Mouse (Mus musculus): Measurements from ENCODE around the gene Gtpbp4. TPM values are rescaled to one million over a fixed set of nuclear protein-coding genes. Genes with fewer than 3 reads are reported as not detected.
A peak's percentile ranks its signal among the peaks of the same experiment; 100 is the strongest.
"Not testable (repeated sequence)": the region's sequence is repeated elsewhere in the genome, so short reads cannot be mapped to it uniquely, and the experiment has no call there.

Gene Gtpbp4
- polyA plus RNA-seq, 1 experiment from 2014 or later = 50.0 TPM

GRCm38 (mm10) chr13:9017190-9017589 lies 21.3 kb upstream of the Gtpbp4 start:
- no peak overlapping the region for H3K4me2 ChIP-seq (replicated peaks; ENCODE audit: low read depth)
- no peaks in the 10 kb centered on the region for H3K9me3 ChIP-seq (ENCODE audit: control insufficient read depth, low read length)
- WGBS = 17% methylated on average over 8 of the region's 8 CpGs
- H3K27ac ChIP-seq (replicated peaks) = no peak overlapping the region
- DNase-seq (ENCODE audit: low spot score) (peak; percentile 28), ATAC-seq (ENCODE audit: low FRiP score, low TSS enrichment) (no peak)
- no peaks in the 10 kb centered on the region for H3K27me3 ChIP-seq (ENCODE audit: control insufficient read depth, insufficient read depth, low read length)
- H3K36me3 ChIP-seq (ENCODE audit: control insufficient read depth, insufficient read depth, low read length) = no peaks in the 10 kb centered on the region
- no peaks in the 10 kb centered on the region for H3K4me1 ChIP-seq (replicated peaks; ENCODE audit: control insufficient read depth, insufficient read depth)
- TF ChIP-seq CTCF (IDR thresholded peaks at IDR 0.05; ENCODE audit: low read depth) (no peak), EP300 (optimal IDR thresholded peaks at IDR 0.05) (no peak)
- no peak overlapping the region for H3K4me3 ChIP-seq (ENCODE audit: low read depth, low read length)
- no peak overlapping the region for H3K9ac ChIP-seq (ENCODE audit: low read length)

GRCm38 (mm10) chr13:9014431-9014830 lies 18.5 kb upstream of the Gtpbp4 start:
- H3K27ac ChIP-seq (replicated peaks) = peak overlapping the region; percentile 84
- DNase-seq (ENCODE audit: low spot score) = peak; percentile 82

GRCm38 (mm10) chr13:9013483-9013882 lies 17.6 kb upstream of the Gtpbp4 start:
- H3K36me3 ChIP-seq (ENCODE audit: control insufficient read depth, insufficient read depth, low read length) = no peaks in the 10 kb centered on the region
- DNase-seq (ENCODE audit: low spot score) (no peak), ATAC-seq (ENCODE audit: low FRiP score, low TSS enrichment) (no peak)
- no peaks in the 10 kb centered on the region for H3K4me1 ChIP-seq (replicated peaks; ENCODE audit: control insufficient read depth, insufficient read depth)
- no peaks in the 10 kb centered on the region for H3K9me3 ChIP-seq (ENCODE audit: control insufficient read depth, low read length)
- WGBS = 48% methylated on average over 1 of the region's 1 CpGs
- no peak overlapping the region for H3K4me2 ChIP-seq (replicated peaks; ENCODE audit: low read depth)
- H3K27ac ChIP-seq (replicated peaks) = no peak overlapping the region; the same call in 1 of the 2 replicates
- no peak for TF ChIP-seq CTCF (IDR thresholded peaks at IDR 0.05; ENCODE audit: low read depth)
- no peak for TF ChIP-seq EP300 (optimal IDR thresholded peaks at IDR 0.05)
- no peaks in the 10 kb centered on the region for H3K27me3 ChIP-seq (ENCODE audit: control insufficient read depth, insufficient read depth, low read length)
- H3K4me3 ChIP-seq (ENCODE audit: low read depth, low read length) = no peak overlapping the region
- no peak overlapping the region for H3K9ac ChIP-seq (ENCODE audit: low read length)

More at GRCm38 (mm10) chr13:9014431-9014830, 18.5 kb upstream of the Gtpbp4 start:
- 12% methylated on average over 3 of the region's 3 CpGs for WGBS
- Histone ChIP-seq H3K9me3 (ENCODE audit: control insufficient read depth, low read length) (no peaks in the 10 kb centered on the region), H3K4me2 (replicated peaks; ENCODE audit: low read depth) (no peak overlapping the region), H3K36me3 (ENCODE audit: control insufficient read depth, insufficient read depth, low read length) (no peaks in the 10 kb centered on the region), H3K4me3 (ENCODE audit: low read depth, low read length) (no peak overlapping the region), H3K4me1 (replicated peaks; ENCODE audit: control insufficient read depth, insufficient read depth) (no peaks in the 10 kb centered on the region), H3K27me3 (ENCODE audit: control insufficient read depth, insufficient read depth, low read length) (no peaks in the 10 kb centered on the region), H3K9ac (ENCODE audit: low read length) (no peak overlapping the region)
- TF ChIP-seq CTCF (IDR thresholded peaks at IDR 0.05; ENCODE audit: low read depth) = no peak
- no peak for TF ChIP-seq EP300 (optimal IDR thresholded peaks at IDR 0.05)
- peak; percentile 94 for ATAC-seq (ENCODE audit: low FRiP score, low TSS enrichment)

- H3K9me3 ChIP-seq (ENCODE audit: control insufficient read depth, low read length) = no peaks in the 10 kb centered on the region
- H3K9ac ChIP-seq (ENCODE audit: low read length) = no peak overlapping the region
- no peak overlapping the region for H3K4me2 ChIP-seq (replicated peaks; ENCODE audit: low read depth)
- no peaks in the 10 kb centered on the region for H3K4me1 ChIP-seq (replicated peaks; ENCODE audit: control insufficient read depth, insufficient read depth)
- no peak overlapping the region for H3K27ac ChIP-seq (replicated peaks)
- H3K36me3 ChIP-seq (ENCODE audit: control insufficient read depth, insufficient read depth, low read length) = no peaks in the 10 kb centered on the region
- no peak for TF ChIP-seq CTCF (IDR thresholded peaks at IDR 0.05; ENCODE audit: low read depth)
- TF ChIP-seq EP300 (optimal IDR thresholded peaks at IDR 0.05) = no peak
- DNase-seq (ENCODE audit: low spot score) = peak; percentile 66
- H3K27me3 ChIP-seq (ENCODE audit: control insufficient read depth, insufficient read depth, low read length) = no peaks in the 10 kb centered on the region
- ATAC-seq (ENCODE audit: low FRiP score, low TSS enrichment) = peak; percentile 76
- 62% methylated on average over 12 of the region's 12 CpGs for WGBS
- no peak overlapping the region for H3K4me3 ChIP-seq (ENCODE audit: low read depth, low read length)
Measured at GRCm38 (mm10) chr13:9011596-9012350, 15.9 kb upstream of the Gtpbp4 start.

GRCm38 (mm10) chr13:9003306-9003705 lies 7.4 kb upstream of the Gtpbp4 start:
- 71% methylated on average over 2 of the region's 2 CpGs for WGBS
- H3K27ac ChIP-seq (replicated peaks) = no peak overlapping the region
- H3K9me3 ChIP-seq (ENCODE audit: control insufficient read depth, low read length) = no peaks in the 10 kb centered on the region
- H3K4me3 ChIP-seq (ENCODE audit: low read depth, low read length) = no peak overlapping the region
- H3K27me3 ChIP-seq (ENCODE audit: control insufficient read depth, insufficient read depth, low read length) = no peaks in the 10 kb centered on the region
- H3K9ac ChIP-seq (ENCODE audit: low read length) = no peak overlapping the region
- H3K4me1 ChIP-seq (replicated peaks; ENCODE audit: control insufficient read depth, insufficient read depth) = no peaks in the 10 kb centered on the region
- TF ChIP-seq EP300 (optimal IDR thresholded peaks at IDR 0.05) = no peak
- no peaks in the 10 kb centered on the region for H3K36me3 ChIP-seq (ENCODE audit: control insufficient read depth, insufficient read depth, low read length)
- ATAC-seq (ENCODE audit: low FRiP score, low TSS enrichment) (no peak), DNase-seq (ENCODE audit: low spot score) (no peak)
- H3K4me2 ChIP-seq (replicated peaks; ENCODE audit: low read depth) = no peak overlapping the region

GRCm38 (mm10) chr13:8999464-8999863 lies 3.6 kb upstream of the Gtpbp4 start:
- WGBS = 78% methylated on average over 8 of the region's 8 CpGs
- ATAC-seq (ENCODE audit: low FRiP score, low TSS enrichment) (no peak), DNase-seq (ENCODE audit: low spot score) (no peak)
- Histone ChIP-seq H3K4me1 (replicated peaks; ENCODE audit: control insufficient read depth, insufficient read depth) (0 out of 2 replicates have a peak, but pooled peaks cover 3% of the 10 kb centered on the region), H3K4me2 (replicated peaks; ENCODE audit: low read depth) (no peak overlapping the region), H3K9me3 (ENCODE audit: control insufficient read depth, low read length) (no peaks in the 10 kb centered on the region), H3K9ac (ENCODE audit: low read length) (no peak overlapping the region), H3K4me3 (ENCODE audit: low read depth, low read length) (no peak overlapping the region), H3K36me3 (ENCODE audit: control insufficient read depth, insufficient read depth, low read length) (no peaks in the 10 kb centered on the region), H3K27ac (replicated peaks) (no peak overlapping the region), H3K27me3 (ENCODE audit: control insufficient read depth, insufficient read depth, low read length) (no peaks in the 10 kb centered on the region)
- TF ChIP-seq CTCF (IDR thresholded peaks at IDR 0.05; ENCODE audit: low read depth) (no peak), EP300 (optimal IDR thresholded peaks at IDR 0.05) (no peak)

- 80% methylated on average over 5 of the region's 5 CpGs for WGBS
- not testable (repeated sequence) for ATAC-seq (ENCODE audit: low FRiP score, low TSS enrichment); H3K36me3 ChIP-seq (ENCODE audit: control insufficient read depth, insufficient read depth, low read length); DNase-seq (ENCODE audit: low spot score); H3K27me3 ChIP-seq (ENCODE audit: control insufficient read depth, insufficient read depth, low read length); H3K9ac ChIP-seq (ENCODE audit: low read length); H3K4me2 ChIP-seq (replicated peaks; ENCODE audit: low read depth); H3K27ac ChIP-seq (replicated peaks); H3K4me1 ChIP-seq (replicated peaks; ENCODE audit: control insufficient read depth, insufficient read depth); H3K4me3 ChIP-seq (ENCODE audit: low read depth, low read length); H3K9me3 ChIP-seq (ENCODE audit: control insufficient read depth, low read length)
Measured at GRCm38 (mm10) chr13:8997221-8997620, 1.3 kb upstream of the Gtpbp4 start.

All from stomach, postnatal 0 days (tissue).